Mouse (Mus musculus): Measurements from ENCODE around the gene AC134908.4. TPM values are rescaled to one million over a fixed set of nuclear protein-coding genes. Genes with fewer than 3 reads are reported as not detected.
A peak's percentile ranks its signal among the peaks of the same experiment; 100 is the strongest.

Gene AC134908.4
- polyA plus RNA-seq, 1 experiment, result not detected

DNA sequence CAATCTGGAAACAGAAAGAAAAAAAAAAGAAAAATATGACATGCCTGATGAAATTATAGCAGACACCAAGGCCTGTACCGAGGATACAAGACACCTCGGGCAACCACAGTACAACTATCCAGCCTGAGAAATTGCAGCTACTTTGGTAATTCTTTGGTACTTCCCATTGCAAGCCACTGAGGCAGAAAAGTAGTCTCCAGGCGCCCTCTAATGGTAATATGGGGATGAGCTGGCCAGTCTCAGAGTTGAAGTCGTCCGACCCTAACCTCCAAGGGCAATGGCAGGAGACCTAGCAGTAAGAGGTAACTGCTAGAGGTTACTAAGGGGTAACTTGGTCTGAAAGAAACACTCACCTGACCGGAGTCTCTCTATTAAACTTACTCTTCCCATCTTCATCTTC is 5.6 kb upstream of the AC134908.4 start:
- Histone ChIP-seq H3K4me1 (ENCODE audit: control insufficient read depth, insufficient read depth, low read length) (peaks cover 22% of the 10 kb centered on the region), H3K27ac (ENCODE audit: insufficient read depth, low read depth, low read length) (no peak overlapping the region), H3K4me3 (ENCODE audit: insufficient read depth, low read depth, low read length) (no peak overlapping the region)
- WGBS, result 6% methylated on average over 6 of the region's 6 CpGs
- TF ChIP-seq CTCF (IDR thresholded peaks at IDR 0.05; ENCODE audit: insufficient read depth, low read depth, low read length), result no peak
- TF ChIP-seq POLR2A (IDR thresholded peaks at IDR 0.05; ENCODE audit: insufficient read depth, low read depth, low read length), result no peak

GRCm38 (mm10) chr17:25796951-25797369 is 1.5 kb upstream of the AC134908.4 start, which contains the start of gene Metrn:
Gene Metrn (minus strand): TSS chr17:25797136.
- TF ChIP-seq CTCF (IDR thresholded peaks at IDR 0.05; ENCODE audit: insufficient read depth, low read depth, low read length) (no peak), POLR2A (IDR thresholded peaks at IDR 0.05; ENCODE audit: insufficient read depth, low read depth, low read length) (no peak)
- H3K4me1 ChIP-seq (ENCODE audit: control insufficient read depth, insufficient read depth, low read length), result peaks cover 31% of the 10 kb centered on the region
- WGBS, result under 1% methylated on average over 35 of the region's 35 CpGs
- peak within 1 kb of the TSS; percentile 54 for H3K4me3 ChIP-seq (ENCODE audit: insufficient read depth, low read depth, low read length)
- peak within 1 kb of the TSS; percentile 73 for H3K27ac ChIP-seq (ENCODE audit: insufficient read depth, low read depth, low read length)

DNA sequence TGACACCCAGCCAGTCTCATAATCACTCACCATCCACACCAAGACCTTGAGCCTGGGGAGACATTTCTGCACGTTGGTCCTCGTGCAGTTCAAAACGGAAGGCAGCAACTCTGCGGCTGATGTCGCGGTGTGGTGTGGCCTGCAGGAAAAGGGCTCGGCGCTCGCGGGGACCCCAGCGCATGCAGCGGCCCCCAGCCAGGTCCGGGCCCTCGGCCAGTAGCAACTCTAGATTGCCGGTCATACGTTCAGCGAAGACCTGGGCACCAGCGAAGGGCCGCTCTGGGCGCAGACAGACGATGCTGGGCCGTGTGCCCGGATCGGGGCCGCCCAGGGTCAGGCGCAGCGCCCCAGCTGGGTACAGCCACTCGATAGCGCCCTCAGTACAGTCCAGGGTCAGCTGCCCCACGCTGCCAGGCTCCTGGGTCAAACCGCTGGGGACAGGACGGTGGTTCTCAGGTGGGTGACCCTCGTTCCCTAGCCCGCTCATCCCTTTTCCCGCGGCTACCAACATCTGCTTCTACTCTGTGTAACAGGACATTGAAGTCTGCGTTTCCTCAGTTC is 832 bp upstream of the AC134908.4 start:
- peaks cover 35% of the 10 kb centered on the region for H3K4me1 ChIP-seq (ENCODE audit: control insufficient read depth, insufficient read depth, low read length)
- TF ChIP-seq CTCF (IDR thresholded peaks at IDR 0.05; ENCODE audit: insufficient read depth, low read depth, low read length) (no peak), POLR2A (IDR thresholded peaks at IDR 0.05; ENCODE audit: insufficient read depth, low read depth, low read length) (no peak)
- WGBS, result 15% methylated on average over 37 of the region's 37 CpGs
- peak overlapping the region; percentile 54 for H3K4me3 ChIP-seq (ENCODE audit: insufficient read depth, low read depth, low read length)
- H3K27ac ChIP-seq (ENCODE audit: insufficient read depth, low read depth, low read length), result peak overlapping the region; percentile 73

GRCm38 (mm10) chr17:25794998-25795397 is 461 bp downstream of the AC134908.4 start:
- Histone ChIP-seq H3K4me1 (ENCODE audit: control insufficient read depth, insufficient read depth, low read length) (peaks cover 41% of the 10 kb centered on the region), H3K4me3 (ENCODE audit: insufficient read depth, low read depth, low read length) (peak overlapping the region; percentile 17), H3K27ac (ENCODE audit: insufficient read depth, low read depth, low read length) (peak overlapping the region; percentile 70)
- TF ChIP-seq POLR2A (IDR thresholded peaks at IDR 0.05; ENCODE audit: insufficient read depth, low read depth, low read length) (no peak), CTCF (IDR thresholded peaks at IDR 0.05; ENCODE audit: insufficient read depth, low read depth, low read length) (no peak)
- 52% methylated on average over 17 of the region's 17 CpGs for WGBS

DNA sequence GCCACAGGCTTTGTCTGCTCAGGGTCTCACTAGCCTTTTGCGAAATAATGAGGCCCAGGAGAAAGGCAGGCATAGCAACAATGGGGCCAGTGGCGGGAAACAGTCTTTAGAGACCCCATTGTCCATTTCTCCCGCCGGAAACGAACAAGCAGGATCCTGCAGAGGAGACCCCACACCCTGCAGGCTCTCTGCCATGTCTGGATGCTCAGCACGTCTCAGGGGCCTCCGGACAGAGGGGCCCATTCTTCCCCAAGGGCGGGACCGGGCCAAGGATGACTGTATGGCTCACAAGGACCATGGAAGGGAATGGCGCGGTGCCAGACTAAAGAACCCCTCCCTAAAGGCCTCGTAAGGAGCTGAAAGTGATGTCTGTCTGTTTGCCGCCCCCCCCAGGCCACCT is 1.3 kb downstream of the AC134908.4 start:
- Histone ChIP-seq H3K27ac (ENCODE audit: insufficient read depth, low read depth, low read length) (no peak overlapping the region), H3K4me3 (ENCODE audit: insufficient read depth, low read depth, low read length) (no peak overlapping the region), H3K4me1 (ENCODE audit: control insufficient read depth, insufficient read depth, low read length) (peaks cover 41% of the 10 kb centered on the region)
- TF ChIP-seq CTCF (IDR thresholded peaks at IDR 0.05; ENCODE audit: insufficient read depth, low read depth, low read length) (no peak), POLR2A (IDR thresholded peaks at IDR 0.05; ENCODE audit: insufficient read depth, low read depth, low read length) (no peak)
- whole genome bisulfite sequencing, result 20% methylated on average over 13 of the region's 13 CpGs

DNA sequence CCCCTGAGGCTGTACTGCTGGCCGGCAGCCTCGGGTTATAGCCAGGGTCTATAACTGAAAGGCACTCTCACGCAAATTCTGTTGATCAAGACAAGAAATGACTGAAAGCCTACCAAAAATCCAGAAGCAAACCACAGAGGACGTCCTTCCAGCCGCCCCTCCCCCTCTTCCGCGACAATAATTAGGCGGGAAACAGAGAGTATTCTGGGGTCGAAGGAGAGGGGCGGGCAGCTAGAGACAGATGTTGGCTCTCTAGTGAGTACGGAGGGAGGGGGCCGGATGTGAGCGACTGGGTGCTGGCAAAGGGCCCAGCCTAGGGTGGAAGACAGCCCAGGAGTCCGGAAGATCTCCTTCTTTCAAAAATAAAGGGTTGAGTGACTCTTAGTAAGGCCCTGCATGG is 2.8 kb downstream of the AC134908.4 start, which contains the start of gene Fam173a:
Gene Fam173a (minus strand): TSS at position 287 of the 400 bp plus-strand sequence.
- Histone ChIP-seq H3K27ac (ENCODE audit: insufficient read depth, low read depth, low read length) (peak within 1 kb of the TSS; percentile 98), H3K4me3 (ENCODE audit: insufficient read depth, low read depth, low read length) (peak within 1 kb of the TSS; percentile 84), H3K4me1 (ENCODE audit: control insufficient read depth, insufficient read depth, low read length) (peaks cover 41% of the 10 kb centered on the region)
- under 1% methylated on average over 14 of the region's 14 CpGs for WGBS
- TF ChIP-seq CTCF (IDR thresholded peaks at IDR 0.05; ENCODE audit: insufficient read depth, low read depth, low read length) (no peak), POLR2A (IDR thresholded peaks at IDR 0.05; ENCODE audit: insufficient read depth, low read depth, low read length) (no peak)

GRCm38 (mm10) chr17:25791843-25792527 is 3.5 kb downstream of the AC134908.4 start:
- Histone ChIP-seq H3K4me1 (ENCODE audit: control insufficient read depth, insufficient read depth, low read length) (peaks cover 41% of the 10 kb centered on the region), H3K4me3 (ENCODE audit: insufficient read depth, low read depth, low read length) (peak overlapping the region; percentile 84), H3K27ac (ENCODE audit: insufficient read depth, low read depth, low read length) (peak overlapping the region; percentile 98)
- under 1% methylated on average over 45 of the region's 45 CpGs for WGBS
- TF ChIP-seq POLR2A (IDR thresholded peaks at IDR 0.05; ENCODE audit: insufficient read depth, low read depth, low read length) (peak; percentile 49; the same call in 1 of the 2 replicates), CTCF (IDR thresholded peaks at IDR 0.05; ENCODE audit: insufficient read depth, low read depth, low read length) (no peak)

DNA sequence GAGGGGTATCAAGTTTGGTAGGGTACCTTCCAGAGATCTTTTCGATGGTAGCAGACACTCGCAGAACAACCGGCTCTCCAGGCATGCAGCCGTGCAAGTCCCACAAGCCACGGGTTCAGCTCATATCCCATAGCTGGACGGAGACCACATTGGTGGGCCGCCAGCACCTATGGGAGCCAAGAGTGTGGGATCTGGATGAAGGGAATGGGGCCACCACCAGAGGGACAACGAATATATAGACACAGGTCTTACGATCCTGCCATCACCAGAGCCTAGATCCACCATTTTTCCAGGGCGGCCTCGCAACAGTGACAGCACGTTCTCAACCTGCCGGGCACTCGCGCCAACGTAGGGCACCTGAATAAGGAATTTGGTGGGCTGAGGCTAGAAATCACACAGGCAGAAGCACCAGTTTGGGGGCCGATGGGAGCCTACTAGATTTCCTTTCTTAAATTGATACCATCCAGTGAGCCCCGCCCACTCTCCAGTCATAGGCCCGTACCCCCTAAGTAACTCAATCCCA is 4.1 kb downstream of the AC134908.4 start:
- TF ChIP-seq CTCF (IDR thresholded peaks at IDR 0.05; ENCODE audit: insufficient read depth, low read depth, low read length) (no peak), POLR2A (IDR thresholded peaks at IDR 0.05; ENCODE audit: insufficient read depth, low read depth, low read length) (no peak)
- Histone ChIP-seq H3K4me3 (ENCODE audit: insufficient read depth, low read depth, low read length) (peak overlapping the region; percentile 84), H3K4me1 (ENCODE audit: control insufficient read depth, insufficient read depth, low read length) (peaks cover 37% of the 10 kb centered on the region), H3K27ac (ENCODE audit: insufficient read depth, low read depth, low read length) (peak overlapping the region; percentile 98; the same call in 1 of the 2 replicates)
- 16% methylated on average over 19 of the region's 19 CpGs for WGBS
